Mouse (Mus musculus) embryonic fibroblast, embryonic 13.5 days (primary cell): ENCODE data around the gene Lsm14a.

Experiments
- CTCF ChIP-seq: IDR thresholded peaks from 2 replicates; pipeline ENCODE4 v1.5.1; 2011; ENCODE audit warnings: mild to moderate bottlenecking, control low read depth, low read length, moderate library complexity, borderline replicate concordance; ENCODE audit not compliant: insufficient read depth
- POLR2A ChIP-seq: IDR thresholded peaks from 2 replicates; pipeline ENCODE4 v1.6.1; 2011; ENCODE audit warnings: low read depth, mild to moderate bottlenecking, control low read depth, low read length, moderate library complexity

GRCm38 (mm10) chr7:34390834-34391155 is 2.3 kb downstream of the Lsm14a start:
- TF ChIP-seq CTCF, result no peak
- TF ChIP-seq POLR2A, result 0 out of 2 replicates have a peak, but pooled peaks have one; percentile 49
